In genomic region chr17:68097436-68097835, GRCm38 (mm10) we compare ENCODE assay signal across 15 mouse cellular contexts.
A peak's percentile ranks its signal among the peaks of the same experiment; 100 is the strongest.
DNase-seq lines count a peak whose midpoint lies in the region.
"Had no signal": no experiment of that assay in that cellular context is flagged by ENCODE, and none has a peak within 500 bp of the region (broad histone marks: within the 10 kb centered on the region; RNA-seq: fewer than 3 reads in every experiment).

No protein-coding gene starts in this region.

- DNase-seq in left cerebral cortex, postnatal 14 days (ENCODE audit: low spot score in 2 of 2): peak; percentile 9 to 31
- DNase-seq in left cerebral cortex, postnatal 10 days (ENCODE audit: extremely low spot score in 1 of 2, low spot score in 2 of 2): no peak
- peak; percentile 7 for DNase-seq in right cerebral cortex, postnatal 25 days
- DNase-seq in right cerebral cortex, adult 18-20 months: no peak
- DNase-seq in NIH3T3 (ENCODE audit: low read depth): peak; percentile 61
- DNase-seq in gastrocnemius, postnatal 14 days: no peak
- DNase-seq: adrenal gland, adult 8-10 months; adrenal gland, postnatal 14 days; adrenal gland, postnatal 36 days; B cell, adult 2 months; cerebellum, adult 11-12 months; cerebellum, adult 2 months; cerebellum, adult 9-10 months; cerebellum, postnatal 25 days; forebrain, postnatal 0 days had no signal

- intact Hi-C loops in left cerebral cortex, postnatal 14 days (cut with DNase I): no loop called here
- intact Hi-C loops in left cerebral cortex, postnatal 10 days (cut with DNase I): no loop called here
- intact Hi-C loops in gastrocnemius, postnatal 14 days (cut with DNase I; ENCODE audit: low total_unique reads): no loop called here

Comparison
In these comparisons a context has a peak if more than half of its experiments do, and no peak if none do; other contexts are left out.
1. DNase-seq: peak in left cerebral cortex, postnatal 14 days (2 of 2), right cerebral cortex, postnatal 25 days (single experiment) and NIH3T3 (single experiment); none in left cerebral cortex, postnatal 10 days (0 of 2), right cerebral cortex, adult 18-20 months (single experiment) and gastrocnemius, postnatal 14 days (single experiment).